Comparison of ENCODE assay signal across 7 mouse cellular contexts in genomic region chr16:22075067-22075466, GRCm38 (mm10).
"Had no signal": no experiment of that assay in that cellular context is flagged by ENCODE, and none has a peak within 500 bp of the region (broad histone marks: within the 10 kb centered on the region; RNA-seq: fewer than 3 reads in every experiment).

No protein-coding gene starts in this region.

- ATAC-seq: intestine, postnatal 0 days; midbrain, embryonic 16.5 days had no signal

- DNase-seq: kidney, adult 8-10 months; kidney, postnatal 25 days; left cerebral cortex, postnatal 4 days; spleen, adult 18-20 months; thymus, adult 18-20 months had no signal
